Mouse (Mus musculus) G1E (cell line): ENCODE data around the gene Cgn. TPM values are rescaled to one million over a fixed set of nuclear protein-coding genes. Genes with fewer than 3 reads are reported as not detected.

Source experiments
- ATAC-seq: 2 replicates; pipeline ENCODE4 v1.8.0; 2016; ENCODE audit warnings: mild to moderate bottlenecking; ENCODE audit not compliant: insufficient number of reproducible peaks, poor library complexity, low FRiP score, severe bottlenecking; ENCODE audit errors: extremely low read depth
- DNase-seq: peaks from one replicate; pipeline ENCODE4 v3.0.0; 2012; ENCODE audit warnings: low spot score
- H3K27me3 ChIP-seq: 2 replicates; pipeline ENCODE4 v1.6.1; 2012; ENCODE audit warnings: mild to moderate bottlenecking, low read length, inconsistent platforms; ENCODE audit not compliant: insufficient read depth
- H3K36me3 ChIP-seq: replicated peaks from 2 replicates; pipeline ENCODE3; 2012; ENCODE audit warnings: mild to moderate bottlenecking, inconsistent platforms
- H3K4me1 ChIP-seq: 2 replicates; pipeline ENCODE4 v1.6.1; 2012; ENCODE audit warnings: low read depth, low read length, inconsistent platforms, mixed read lengths; ENCODE audit not compliant: insufficient read depth
- H3K4me3 ChIP-seq: 2 replicates; pipeline ENCODE4 v1.5.1; 2012; ENCODE audit warnings: low read depth, mild to moderate bottlenecking, inconsistent platforms, low read length, moderate library complexity, mixed read lengths
- H3K9me3 ChIP-seq: replicated peaks from 2 replicates; pipeline ENCODE4 v1.6.1; 2012; ENCODE audit warnings: inconsistent platforms
- CTCF ChIP-seq: IDR thresholded peaks from 2 replicates; pipeline ENCODE4 v1.5.1; 2012; ENCODE audit warnings: low read depth, low read length, inconsistent platforms, mixed read lengths
- GATA1 ChIP-seq: IDR thresholded peaks from 2 replicates; pipeline ENCODE4 v1.6.1; 2012; ENCODE audit warnings: borderline replicate concordance, low read length, inconsistent platforms, mixed read lengths
- GATA2 ChIP-seq: IDR thresholded peaks from 2 replicates; pipeline ENCODE4 v1.6.1; 2012; ENCODE audit warnings: low read depth, low read length, inconsistent platforms, borderline replicate concordance
- POLR2AphosphoS5 ChIP-seq: IDR thresholded peaks from 2 replicates; pipeline ENCODE4 v1.6.1; 2012; ENCODE audit warnings: low read depth, low read length, inconsistent platforms; ENCODE audit not compliant: insufficient replicate concordance
- TAL1 ChIP-seq: conservative IDR thresholded peaks from 2 replicates; pipeline ENCODE4 v1.6.1; 2012; ENCODE audit warnings: low read depth, low read length, inconsistent platforms, mixed read lengths
- polyA plus RNA-seq: library from polyadenylated mRNA; stranded (reverse); fragments of >175 nt; gene quantifications from 2 replicates; pipeline ENCODE4 v1.2.3, GENCODE M21; 2012
- total RNA-seq, 2 experiments: library from RNA; stranded (forward) in 1 of 2; stranded (reverse) in 1 of 2; fragments of 200-1000 nt in 1 of 2; fragments of >200 nt in 1 of 2; fragmentation: Nextera tagmentation in 1 of 2; gene quantifications; 2 replicates each; pipeline ENCODE4 v1.2.3; 2014 to 2017

Cgn gene
- total and polyA plus RNA-seq, 3 experiments, result 0.01 to 0.11 TPM; not detected in 1

GRCm38 (mm10) chr3:94822082-94822481, 35.8 kb upstream of the Cgn start:
- ATAC-seq, result no peak
- peaks cover 15% of the 10 kb centered on the region for H3K27me3 ChIP-seq
- H3K4me1 ChIP-seq, result no peaks in the 10 kb centered on the region
- TF ChIP-seq TAL1, result no peak
- no peak for TF ChIP-seq POLR2AphosphoS5
- TF ChIP-seq GATA2, result no peak
- TF ChIP-seq CTCF, result no peak
- no peak for TF ChIP-seq GATA1
- H3K36me3 ChIP-seq, result no peaks in the 10 kb centered on the region
- no peak for DNase-seq
- H3K4me3 ChIP-seq, result no peak overlapping the region
- H3K9me3 ChIP-seq, result no peaks in the 10 kb centered on the region

DNA sequence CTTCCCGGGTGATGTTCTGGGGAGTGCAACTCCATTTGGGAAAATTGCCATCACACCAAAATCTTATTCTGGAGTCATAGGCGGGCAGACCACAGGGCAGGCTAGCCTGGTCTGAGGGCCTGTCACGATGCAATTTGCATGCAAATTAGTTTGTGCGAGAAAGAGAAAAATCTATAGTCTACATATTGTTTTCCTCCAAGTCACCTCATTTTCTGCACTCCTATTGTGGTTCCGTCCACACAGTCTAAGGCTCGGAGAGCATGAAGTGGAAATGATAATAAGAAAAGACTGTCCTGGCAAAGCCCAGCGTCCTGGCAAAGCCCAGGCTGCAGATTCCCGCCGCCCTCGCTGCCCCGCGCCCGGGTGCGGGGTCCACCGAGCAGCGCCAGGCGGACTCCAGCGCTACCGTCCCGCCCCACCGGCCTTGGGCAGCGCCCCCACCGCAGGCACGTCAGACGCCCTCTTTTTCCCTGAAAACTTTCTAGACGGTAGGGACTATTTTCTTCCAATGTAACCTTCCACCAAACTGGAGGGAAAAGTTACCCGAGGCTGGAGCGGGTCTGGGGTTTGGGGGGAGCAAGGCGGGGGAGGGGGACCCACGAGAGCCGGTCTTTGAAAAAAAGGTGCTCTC, 34.8 kb upstream of the Cgn start:
- no peak for ATAC-seq
- no peak for DNase-seq
- Histone ChIP-seq H3K4me3 (no peak overlapping the region), H3K4me1 (no peaks in the 10 kb centered on the region), H3K36me3 (no peaks in the 10 kb centered on the region), H3K27me3 (peaks cover 15% of the 10 kb centered on the region), H3K9me3 (no peaks in the 10 kb centered on the region)
- TF ChIP-seq GATA2, result no peak
- TF ChIP-seq POLR2AphosphoS5, result no peak
- TF ChIP-seq CTCF, result no peak
- no peak for TF ChIP-seq TAL1
- no peak for TF ChIP-seq GATA1

DNA sequence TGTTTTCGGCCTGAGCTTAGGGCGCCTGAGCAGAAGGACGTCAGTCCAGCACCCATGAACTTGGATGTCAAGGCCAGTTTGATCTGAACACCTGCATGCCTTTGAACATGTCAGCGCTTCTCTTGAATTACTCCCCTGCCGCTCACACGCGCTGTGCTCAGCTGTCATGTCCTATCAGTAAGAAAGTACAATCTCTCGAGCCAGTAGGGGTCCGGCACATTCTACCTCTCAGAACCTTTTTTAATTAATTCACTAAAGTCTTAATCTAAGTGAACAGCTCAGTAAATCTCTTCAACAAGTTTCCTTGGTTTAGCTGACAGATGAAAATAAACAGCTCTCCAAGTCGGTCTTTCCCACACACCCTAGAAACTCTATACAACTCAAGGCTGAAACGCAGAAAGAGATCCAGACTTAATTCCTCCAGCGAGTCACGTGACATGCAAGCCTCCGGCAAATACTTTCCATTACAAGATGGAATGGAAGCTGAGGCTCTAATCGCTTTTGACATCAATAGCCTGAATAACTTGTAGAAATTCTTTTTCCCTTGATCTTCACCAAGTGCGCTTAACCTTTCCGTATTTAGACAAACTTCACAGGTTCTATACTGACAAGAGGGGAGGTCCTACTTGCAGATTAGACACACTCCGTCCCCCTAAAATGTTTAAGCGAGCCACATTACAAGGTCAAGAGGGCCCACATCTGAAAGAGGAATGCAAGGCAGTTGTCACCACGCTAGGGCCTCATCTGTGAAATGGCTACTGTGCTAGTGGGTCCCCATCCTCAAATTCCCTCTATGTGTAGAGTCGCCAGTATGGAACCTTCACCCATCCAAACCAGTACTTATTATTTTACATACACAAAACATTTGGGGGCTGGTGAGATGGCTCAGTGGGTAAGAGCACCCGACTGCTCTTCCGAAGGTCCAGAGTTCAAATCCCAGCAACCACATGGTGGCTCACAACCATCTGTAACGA, 33.4 kb upstream of the Cgn start:
- peaks cover 11% of the 10 kb centered on the region for H3K27me3 ChIP-seq
- DNase-seq (no peak), ATAC-seq (no peak)
- H3K4me3 ChIP-seq, result no peak overlapping the region
- no peaks in the 10 kb centered on the region for H3K4me1 ChIP-seq
- no peak for TF ChIP-seq TAL1
- TF ChIP-seq GATA1, result no peak
- TF ChIP-seq CTCF, result no peak
- TF ChIP-seq POLR2AphosphoS5, result no peak
- TF ChIP-seq GATA2, result no peak
- H3K9me3 ChIP-seq, result no peaks in the 10 kb centered on the region
- no peaks in the 10 kb centered on the region for H3K36me3 ChIP-seq

- Histone ChIP-seq H3K4me1 (no peaks in the 10 kb centered on the region), H3K9me3 (no peaks in the 10 kb centered on the region), H3K4me3 (no peak overlapping the region), H3K36me3 (no peaks in the 10 kb centered on the region), H3K27me3 (peaks cover 21% of the 10 kb centered on the region)
- TF ChIP-seq GATA2, result no peak
- no peak for TF ChIP-seq POLR2AphosphoS5
- no peak for TF ChIP-seq GATA1
- no peak for TF ChIP-seq TAL1
- no peak for TF ChIP-seq CTCF
- DNase-seq (no peak), ATAC-seq (no peak)
Measured at GRCm38 (mm10) chr3:94817731-94818130, 31.4 kb upstream of the Cgn start.

DNA sequence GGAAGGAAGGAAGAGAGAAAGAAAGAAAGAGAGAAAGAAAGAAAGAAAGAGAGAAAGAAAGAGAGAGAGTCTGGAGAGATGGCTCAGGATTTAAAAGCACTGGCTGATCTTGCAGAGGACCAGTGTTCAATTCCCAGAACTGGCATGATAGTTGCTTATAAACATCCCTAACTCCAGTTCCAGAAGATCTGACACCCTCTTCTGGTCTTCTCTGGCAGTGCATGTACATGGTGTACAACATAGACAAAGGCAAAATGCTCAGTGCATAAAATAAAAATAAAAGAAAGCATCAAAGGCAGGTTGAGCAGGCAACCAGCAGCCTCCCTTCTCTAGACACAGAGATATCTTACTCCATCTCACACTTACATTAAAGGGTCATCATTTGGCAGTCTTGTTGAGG, 29.3 kb upstream of the Cgn start:
- Histone ChIP-seq H3K36me3 (no peaks in the 10 kb centered on the region), H3K9me3 (no peaks in the 10 kb centered on the region), H3K4me3 (no peak overlapping the region), H3K27me3 (peaks cover 24% of the 10 kb centered on the region), H3K4me1 (no peaks in the 10 kb centered on the region)
- ATAC-seq (no peak), DNase-seq (no peak)
- TF ChIP-seq GATA2 (no peak), CTCF (no peak), POLR2AphosphoS5 (no peak), GATA1 (no peak), TAL1 (no peak)

GRCm38 (mm10) chr3:94814663-94815062, 28.4 kb upstream of the Cgn start:
- Histone ChIP-seq H3K4me1 (no peaks in the 10 kb centered on the region; the same call in 1 of the 2 replicates), H3K36me3 (no peaks in the 10 kb centered on the region), H3K27me3 (peaks cover 24% of the 10 kb centered on the region), H3K9me3 (no peaks in the 10 kb centered on the region), H3K4me3 (no peak overlapping the region)
- TF ChIP-seq CTCF (no peak), POLR2AphosphoS5 (no peak), TAL1 (no peak), GATA2 (no peak), GATA1 (no peak)
- ATAC-seq (no peak), DNase-seq (no peak)
